Mouse (Mus musculus) intestine, postnatal 0 days (tissue): ENCODE data around the gene Eif2b2. TPM values are rescaled to one million over a fixed set of nuclear protein-coding genes. Genes with fewer than 3 reads are reported as not detected.

ENCODE experiments used
- ATAC-seq: fragments of 200-750 bp; cut with Nextera tagmentation; 2 replicates; pipeline ENCODE4 v1.8.0; 2017; ENCODE audit warnings: mild to moderate bottlenecking, moderate TSS enrichment, moderate library complexity
- H3K27ac ChIP-seq: fragments of 300-500 bp; sonication (generic); 2 replicates; pipeline ENCODE4 v1.5.1; 2014; ENCODE audit warnings: mild to moderate bottlenecking, low read depth, low read length, moderate library complexity
- H3K27me3 ChIP-seq: fragments of 300-500 bp; sonication (generic); replicated peaks from 2 replicates; pipeline ENCODE4 v1.6.1; 2014; ENCODE audit warnings: low read length, mixed read lengths; ENCODE audit not compliant: control insufficient read depth, insufficient read depth
- H3K36me3 ChIP-seq: fragments of 300-500 bp; sonication (generic); 2 replicates; pipeline ENCODE4 v1.6.1; 2014; ENCODE audit warnings: mild to moderate bottlenecking, moderate library complexity; ENCODE audit not compliant: control insufficient read depth, insufficient read depth
- H3K4me1 ChIP-seq: fragments of 300-500 bp; sonication (generic); replicated peaks from 2 replicates; pipeline ENCODE4 v1.6.1; 2014; ENCODE audit warnings: antibody characterized with exemption, low read length, mixed read lengths; ENCODE audit not compliant: control insufficient read depth, insufficient read depth
- H3K4me2 ChIP-seq: fragments of 300-500 bp; sonication (generic); replicated peaks from 2 replicates; pipeline ENCODE4 v1.6.1; 2014; ENCODE audit warnings: low read depth, mild to moderate bottlenecking, moderate library complexity
- H3K4me3 ChIP-seq: fragments of 300-500 bp; sonication (generic); 2 replicates; pipeline ENCODE4 v1.5.1; 2014; ENCODE audit warnings: low read depth, low read length
- H3K9ac ChIP-seq: fragments of 300-500 bp; sonication (generic); 2 replicates; pipeline ENCODE4 v1.6.1; 2014; ENCODE audit warnings: mild to moderate bottlenecking, low read depth, low read length
- H3K9me3 ChIP-seq: fragments of 300-500 bp; sonication (generic); 2 replicates; pipeline ENCODE4 v1.6.1; 2016; ENCODE audit warnings: mixed run types; ENCODE audit not compliant: control insufficient read depth
- CTCF ChIP-seq: sonication (generic); IDR thresholded peaks from 2 replicates; pipeline ENCODE4 v1.5.1; 2016; ENCODE audit warnings: low read depth, mild to moderate bottlenecking, control low read depth, antibody characterized with exemption, moderate library complexity
- WGBS: fragments of 180-500 bp; shearing (Covaris S2); extraction: QIAGEN DNeasy Blood & Tissue Kit; methylation state at CpG from one replicate; pipeline ENCODE4 v1.1.7; 2014; 5-methylcytosine and 5-hydroxymethylcytosine counted together
- polyA plus RNA-seq: library from polyadenylated mRNA; unstranded; fragments of >200 nt; fragmentation: Nextera tagmentation; extraction: Ambion mirVana; gene quantifications from 2 replicates; pipeline ENCODE4 v1.2.1, GENCODE M21; 2015

The Eif2b2 gene
- 44.5 and 44.9 TPM in 2 replicates for polyA plus RNA-seq

GRCm38 (mm10) chr12:85219236-85219904 lies at the start of gene Eif2b2:
Gene Eif2b2 (plus strand): TSS chr12:85219481.
- H3K4me1 ChIP-seq, result peaks cover 3% of the 10 kb centered on the region; the same call in 1 of the 2 replicates
- TF ChIP-seq CTCF, result no peak
- H3K4me3 ChIP-seq, result peak within 1 kb of the TSS; percentile 83
- peak within 1 kb of the TSS; percentile 68 for H3K9ac ChIP-seq
- peak within 1 kb of the TSS; percentile 87 for H3K4me2 ChIP-seq
- peaks cover 32% of the 10 kb centered on the region for H3K36me3 ChIP-seq
- ATAC-seq, result peak; percentile 100
- H3K27me3 ChIP-seq, result no peaks in the 10 kb centered on the region
- peak within 1 kb of the TSS; percentile 60 for H3K27ac ChIP-seq
- under 1% methylated on average over 54 of the region's 54 CpGs for WGBS
- H3K9me3 ChIP-seq, result no peaks in the 10 kb centered on the region

GRCm38 (mm10) chr12:85169877-85170276 lies 49.4 kb upstream of the Eif2b2 start:
- no peak for ATAC-seq
- 74% methylated on average over 3 of the region's 3 CpGs for WGBS
- Histone ChIP-seq H3K4me1 (no peaks in the 10 kb centered on the region), H3K4me3 (no peak overlapping the region), H3K27ac (no peak overlapping the region), H3K27me3 (no peaks in the 10 kb centered on the region), H3K4me2 (peak overlapping the region; percentile 49), H3K9me3 (no peaks in the 10 kb centered on the region), H3K36me3 (peaks cover 4% of the 10 kb centered on the region; the same call in 1 of the 2 replicates), H3K9ac (no peak overlapping the region)
- no peak for TF ChIP-seq CTCF

GRCm38 (mm10) chr12:85170284-85170947 lies 48.9 kb upstream of the Eif2b2 start:
- H3K9me3 ChIP-seq, result no peaks in the 10 kb centered on the region
- WGBS, result 87% methylated on average over 11 of the region's 11 CpGs
- no peak overlapping the region for H3K9ac ChIP-seq
- peaks cover 4% of the 10 kb centered on the region; the same call in 1 of the 2 replicates for H3K36me3 ChIP-seq
- H3K27me3 ChIP-seq, result no peaks in the 10 kb centered on the region
- no peak overlapping the region for H3K4me2 ChIP-seq
- no peak overlapping the region for H3K4me3 ChIP-seq
- ATAC-seq, result no peak
- H3K27ac ChIP-seq, result no peak overlapping the region
- no peaks in the 10 kb centered on the region for H3K4me1 ChIP-seq
- no peak for TF ChIP-seq CTCF

GRCm38 (mm10) chr12:85170948-85171307 lies 48.4 kb upstream of the Eif2b2 start:
- no peak overlapping the region for H3K4me2 ChIP-seq
- peaks cover 1% of the 10 kb centered on the region; the same call in 1 of the 2 replicates for H3K36me3 ChIP-seq
- ATAC-seq, result no peak
- no peak for TF ChIP-seq CTCF
- H3K4me3 ChIP-seq, result no peak overlapping the region
- H3K9me3 ChIP-seq, result no peaks in the 10 kb centered on the region
- H3K9ac ChIP-seq, result no peak overlapping the region
- WGBS, result 66% methylated on average over 3 of the region's 3 CpGs
- H3K4me1 ChIP-seq, result no peaks in the 10 kb centered on the region
- no peaks in the 10 kb centered on the region for H3K27me3 ChIP-seq
- H3K27ac ChIP-seq, result no peak overlapping the region

GRCm38 (mm10) chr12:85174016-85174415 lies 45.3 kb upstream of the Eif2b2 start:
- 0 out of 2 replicates have a peak, but pooled peaks have one; percentile 2 for TF ChIP-seq CTCF
- no peak overlapping the region for H3K9ac ChIP-seq
- H3K4me3 ChIP-seq, result no peak overlapping the region
- no peak overlapping the region for H3K27ac ChIP-seq
- no peak for ATAC-seq
- H3K4me1 ChIP-seq, result no peaks in the 10 kb centered on the region
- no peaks in the 10 kb centered on the region for H3K9me3 ChIP-seq
- 0 out of 2 replicates have a peak, but pooled peaks cover 6% of the 10 kb centered on the region for H3K27me3 ChIP-seq
- H3K4me2 ChIP-seq, result no peak overlapping the region
- no peaks in the 10 kb centered on the region for H3K36me3 ChIP-seq
- WGBS, result 76% methylated on average over 7 of the region's 7 CpGs

- TF ChIP-seq CTCF, result no peak
- no peaks in the 10 kb centered on the region for H3K9me3 ChIP-seq
- no peak for ATAC-seq
- H3K9ac ChIP-seq, result 0 out of 2 replicates have a peak overlapping the region, but pooled peaks have one; percentile 17
- peak overlapping the region; percentile 82 for H3K4me2 ChIP-seq
- no peak overlapping the region for H3K4me3 ChIP-seq
- H3K4me1 ChIP-seq, result no peaks in the 10 kb centered on the region
- no peak overlapping the region for H3K27ac ChIP-seq
- H3K36me3 ChIP-seq, result no peaks in the 10 kb centered on the region
- WGBS, result 56% methylated on average over 16 of the region's 16 CpGs
- H3K27me3 ChIP-seq, result 0 out of 2 replicates have a peak, but pooled peaks cover 6% of the 10 kb centered on the region
Observed at GRCm38 (mm10) chr12:85175087-85175675, 44.1 kb upstream of the Eif2b2 start.
